Mouse (Mus musculus): Measurements from ENCODE around the gene Actl7a.

Gene Actl7a

DNA sequence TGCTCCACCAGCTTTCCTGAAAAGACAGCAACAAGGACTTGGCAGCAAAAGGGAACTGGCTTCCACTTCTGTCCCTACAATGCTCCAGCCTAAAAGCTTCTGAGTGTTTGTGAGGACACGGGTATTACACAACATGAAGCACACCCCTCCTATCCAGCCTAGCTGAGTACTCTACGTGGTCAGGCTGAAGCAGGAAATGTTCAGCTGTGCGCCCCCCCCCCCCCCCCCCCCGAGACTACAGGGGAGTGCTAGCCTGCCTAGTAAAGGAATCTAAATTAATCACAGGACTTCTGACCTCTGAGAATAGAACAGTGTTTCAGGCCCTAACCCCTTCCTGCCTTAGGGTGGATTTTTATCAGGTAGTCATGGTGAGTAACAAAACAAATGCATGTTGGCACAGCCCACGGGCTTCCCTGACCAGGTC lies 24.7 kb downstream of the Actl7a start:
- no peak for DNase-seq (ENCODE audit: low read depth)

DNA sequence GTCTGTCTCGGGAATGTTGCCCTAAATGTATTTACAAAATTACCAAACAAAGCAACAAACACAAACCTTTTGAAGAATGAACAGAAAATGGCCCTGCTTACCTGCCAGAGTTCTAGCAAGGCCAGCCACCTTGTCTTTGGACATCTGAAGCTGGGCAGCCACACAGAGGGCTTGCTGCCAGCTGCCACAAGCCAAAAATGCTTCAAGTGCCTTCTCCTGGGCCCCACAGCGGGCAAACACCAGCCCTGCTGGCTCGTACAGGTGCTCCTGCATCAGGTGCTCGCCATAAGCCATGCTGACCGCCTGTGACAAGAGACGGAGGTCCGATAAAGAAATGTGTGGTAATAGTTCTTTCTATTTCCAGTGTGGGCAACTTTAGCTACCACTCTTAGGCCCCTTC lies 25.7 kb downstream of the Actl7a start:
- DNase-seq (ENCODE audit: low read depth), result no peak

DNA sequence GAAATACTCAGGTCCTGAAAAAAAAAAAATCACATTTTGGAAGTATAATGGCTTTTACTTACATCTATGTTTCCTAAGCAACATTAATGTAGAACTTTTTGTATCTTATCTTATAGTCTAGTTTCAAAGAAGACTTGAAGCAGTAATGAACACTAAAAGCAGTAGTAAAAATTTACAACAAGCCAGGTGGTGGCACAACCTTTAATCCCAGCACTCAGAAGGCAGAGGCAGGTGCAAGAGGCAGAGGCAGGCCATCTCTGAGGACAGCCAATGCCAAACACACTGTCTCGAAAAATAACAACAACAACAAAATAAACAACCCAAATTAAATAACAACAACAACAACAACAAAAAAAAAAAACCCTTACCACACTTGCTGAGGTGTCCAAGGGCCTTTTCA lies 27.9 kb downstream of the Actl7a start:
- no peak for DNase-seq (ENCODE audit: low read depth)

DNA sequence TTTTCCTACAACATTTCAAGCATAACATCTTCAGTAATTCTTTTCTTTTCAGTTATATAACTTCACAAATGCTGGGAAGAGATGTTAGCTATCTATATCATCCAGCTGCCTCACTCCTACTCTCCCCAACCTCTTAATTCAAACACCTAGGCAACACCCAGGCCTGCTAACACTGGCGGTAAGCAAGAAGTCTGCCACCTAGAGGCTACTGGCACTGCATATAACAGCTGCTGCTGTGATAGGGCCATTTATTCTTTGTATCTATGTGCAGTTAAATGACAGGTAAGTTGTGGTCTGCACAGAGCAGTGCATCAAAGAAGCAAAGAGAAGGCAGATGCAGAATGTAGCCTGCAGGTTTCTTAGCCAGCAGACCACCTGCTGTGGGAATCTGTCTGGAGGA lies 48.2 kb downstream of the Actl7a start:
- no peak for DNase-seq (ENCODE audit: low read depth)
